9 mouse cellular contexts compared by ENCODE assay signal in the genomic region with DNA sequence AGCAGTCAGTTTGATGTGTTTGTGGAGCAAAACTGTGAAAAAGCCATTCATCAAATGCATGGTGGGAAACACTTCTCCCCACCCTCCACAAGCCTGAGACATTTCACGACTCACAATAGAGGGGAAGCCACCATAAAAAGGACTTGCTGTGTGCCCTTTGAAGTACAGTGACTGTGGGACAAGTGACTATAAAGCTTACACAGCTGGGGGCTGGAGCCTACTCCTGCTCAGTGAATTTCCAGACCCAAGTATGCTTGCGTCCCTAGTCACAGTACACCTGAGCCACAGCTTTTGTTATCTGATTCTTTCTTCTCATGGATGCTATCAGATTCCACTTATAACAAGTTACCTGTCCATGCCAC.
DNase-seq lines count a peak whose midpoint lies in the region; ATAC-seq and TF ChIP-seq lines count a peak whose summit lies in the region.
"Had no signal": no experiment of that assay in that cellular context is flagged by ENCODE, and none has a peak within 500 bp of the region (broad histone marks: within the 10 kb centered on the region; RNA-seq: fewer than 3 reads in every experiment).

No protein-coding gene starts in this region.

- no peak for TF ChIP-seq CTCF in kidney, adult 2 months (conservative IDR thresholded peaks at IDR 0.05; ENCODE audit: insufficient read depth, insufficient read length, low read depth, low read length)

- H3K27ac ChIP-seq in kidney, adult 2 months (ENCODE audit: insufficient read depth, low read depth, low read length) = peak overlapping the region; percentile 43
- H3K27ac ChIP-seq in ES-E14 (ENCODE audit: insufficient read depth, low read depth, low read length, poor library complexity, severe bottlenecking) = peak overlapping the region; percentile 40; the same call in 1 of the 2 replicates
- 0 out of 2 replicates have a peak overlapping the region, but pooled peaks have one; percentile 46 for H3K27ac ChIP-seq in forebrain, embryonic 14.5 days (ENCODE audit: low read depth, low read length)
- H3K27ac ChIP-seq in limb, embryonic 15.5 days = peak overlapping the region; percentile 69

- H3K4me2 ChIP-seq in forebrain, embryonic 14.5 days (ENCODE audit: low read length) = no peak overlapping the region
- H3K4me2 ChIP-seq in limb, embryonic 15.5 days = no peak overlapping the region

- 49% methylated on average over 2 of the region's 2 CpGs for WGBS in kidney, adult 2 months
- 33% methylated on average over 2 of the region's 2 CpGs for WGBS in forebrain, embryonic 14.5 days
- WGBS in limb, embryonic 15.5 days = 20% methylated on average over 2 of the region's 2 CpGs

- H3K36me3 ChIP-seq in kidney, adult 2 months (ENCODE audit: control insufficient read depth, insufficient read depth, low read length) = no peaks in the 10 kb centered on the region
- H3K36me3 ChIP-seq in ES-E14 (ENCODE audit: control insufficient read depth, insufficient read depth, low read length, poor library complexity, severe bottlenecking) = no peaks in the 10 kb centered on the region
- no peaks in the 10 kb centered on the region for H3K36me3 ChIP-seq in forebrain, embryonic 14.5 days (ENCODE audit: control insufficient read depth, insufficient read depth, low read length)
- no peaks in the 10 kb centered on the region for H3K36me3 ChIP-seq in limb, embryonic 15.5 days

- in situ Hi-C loops in ES-E14 (cut with MboI; ENCODE audit: low sequenced_read_pairs in 2 of 2, unreplicated experiment in 2 of 2) = no loop called here

- ATAC-seq in forebrain, embryonic 14.5 days = 0 out of 2 replicates have a peak, but pooled peaks have one; percentile 30
- ATAC-seq in limb, embryonic 15.5 days (ENCODE audit: insufficient number of reproducible peaks, low FRiP score, low TSS enrichment, low read depth) = 0 out of 2 replicates have a peak, but pooled peaks have one; percentile 26
- no peak for ATAC-seq in granulocyte monocyte progenitor cell, adult 5-6 weeks (replicated peaks; ENCODE audit: poor library complexity, severe bottlenecking)

- no peaks in the 10 kb centered on the region for H3K9me3 ChIP-seq in ES-E14 (ENCODE audit: control insufficient read depth, insufficient read depth, low read depth, low read length)
- no peaks in the 10 kb centered on the region for H3K9me3 ChIP-seq in forebrain, embryonic 14.5 days (replicated peaks; ENCODE audit: control insufficient read depth, low read length)
- no peaks in the 10 kb centered on the region for H3K9me3 ChIP-seq in limb, embryonic 15.5 days

- H3K4me1 ChIP-seq in kidney, adult 2 months (ENCODE audit: control insufficient read depth, insufficient read depth, low read length) = peaks cover 15% of the 10 kb centered on the region
- peaks cover 8 to 46% of the 10 kb centered on the region in 2 experiments for H3K4me1 ChIP-seq in ES-E14 (ENCODE audit: control insufficient read depth in 2 of 2, insufficient read depth in 2 of 2, low read length in 2 of 2, poor library complexity in 1 of 2)
- peaks cover 13% of the 10 kb centered on the region for H3K4me1 ChIP-seq in forebrain, embryonic 14.5 days (ENCODE audit: control insufficient read depth, insufficient read depth, low read length)
- H3K4me1 ChIP-seq in limb, embryonic 15.5 days = peaks cover 28% of the 10 kb centered on the region

- no peaks in the 10 kb centered on the region for H3K27me3 ChIP-seq in kidney, adult 2 months (replicated peaks; ENCODE audit: control insufficient read depth, insufficient read depth, low read length)
- no peaks in the 10 kb centered on the region for H3K27me3 ChIP-seq in forebrain, embryonic 14.5 days (replicated peaks; ENCODE audit: control insufficient read depth, insufficient read depth, low read length)
- H3K27me3 ChIP-seq in limb, embryonic 15.5 days = no peaks in the 10 kb centered on the region

- H3K9ac ChIP-seq in ES-E14 (ENCODE audit: insufficient read depth, low read depth, low read length, poor library complexity, severe bottlenecking) = no peak overlapping the region
- H3K9ac ChIP-seq in forebrain, embryonic 14.5 days (ENCODE audit: low read length) = no peak overlapping the region
- no peak overlapping the region for H3K9ac ChIP-seq in limb, embryonic 15.5 days

- DNase-seq in kidney, adult 2 months = no peak
- no peak for DNase-seq in kidney, postnatal 25 days
- peak; percentile 21 for DNase-seq in ES-E14 (ENCODE audit: low read depth, low spot score)
- DNase-seq in forebrain, embryonic 14.5 days (ENCODE audit: low spot score) = no peak
- DNase-seq in gastrocnemius, postnatal 4 days (ENCODE audit: low spot score in 2 of 2) = no peak
- DNase-seq in retina, embryonic 14.5 days (ENCODE audit: low spot score) = no peak
- DNase-seq: right cerebral cortex, postnatal 14 days had no signal

- no peak overlapping the region for H3K4me3 ChIP-seq in kidney, adult 2 months (ENCODE audit: insufficient read depth, low read depth, low read length)
- H3K4me3 ChIP-seq in ES-E14 (ENCODE audit: insufficient read depth in 1 of 2, low read depth in 1 of 2, low read length in 2 of 2, poor library complexity in 1 of 2, severe bottlenecking in 1 of 2) = no peak overlapping the region
- H3K4me3 ChIP-seq in forebrain, embryonic 14.5 days (ENCODE audit: low read depth, low read length) = no peak overlapping the region
- no peak overlapping the region for H3K4me3 ChIP-seq in limb, embryonic 15.5 days

- TF ChIP-seq POLR2A in kidney, adult 2 months (IDR thresholded peaks at IDR 0.05; ENCODE audit: low read depth, low read length) = no peak

TF ChIP-seq in ES-E14, 5 proteins besides CTCF, POLR2A, EP300 and RAD21:
- TF ChIP-seq MAFK (IDR thresholded peaks at IDR 0.05; ENCODE audit: insufficient read depth, low read depth, low read length) = no peak
- no peak for TF ChIP-seq HCFC1 (IDR thresholded peaks at IDR 0.05; ENCODE audit: borderline replicate concordance, insufficient read depth, low read length)
- TF ChIP-seq ZC3H11A (IDR thresholded peaks at IDR 0.05; ENCODE audit: borderline replicate concordance, low read depth, low read length) = no peak
- no peak for TF ChIP-seq CHD2 (IDR thresholded peaks at IDR 0.05; ENCODE audit: low read depth, low read length)
- TF ChIP-seq ZNF384 (IDR thresholded peaks at IDR 0.05; ENCODE audit: low read depth, low read length) = no peak
